Mouse (Mus musculus): Measurements from ENCODE around the gene Tmem62. TPM values are rescaled to one million over a fixed set of nuclear protein-coding genes. Genes with fewer than 3 reads are reported as not detected.
"Not testable (repeated sequence)": the region's sequence is repeated elsewhere in the genome, so short reads cannot be mapped to it uniquely, and the experiment has no call there.

Tmem62 gene
- polyA plus RNA-seq, 1 experiment from 2014 or later = 13.0 TPM

DNA sequence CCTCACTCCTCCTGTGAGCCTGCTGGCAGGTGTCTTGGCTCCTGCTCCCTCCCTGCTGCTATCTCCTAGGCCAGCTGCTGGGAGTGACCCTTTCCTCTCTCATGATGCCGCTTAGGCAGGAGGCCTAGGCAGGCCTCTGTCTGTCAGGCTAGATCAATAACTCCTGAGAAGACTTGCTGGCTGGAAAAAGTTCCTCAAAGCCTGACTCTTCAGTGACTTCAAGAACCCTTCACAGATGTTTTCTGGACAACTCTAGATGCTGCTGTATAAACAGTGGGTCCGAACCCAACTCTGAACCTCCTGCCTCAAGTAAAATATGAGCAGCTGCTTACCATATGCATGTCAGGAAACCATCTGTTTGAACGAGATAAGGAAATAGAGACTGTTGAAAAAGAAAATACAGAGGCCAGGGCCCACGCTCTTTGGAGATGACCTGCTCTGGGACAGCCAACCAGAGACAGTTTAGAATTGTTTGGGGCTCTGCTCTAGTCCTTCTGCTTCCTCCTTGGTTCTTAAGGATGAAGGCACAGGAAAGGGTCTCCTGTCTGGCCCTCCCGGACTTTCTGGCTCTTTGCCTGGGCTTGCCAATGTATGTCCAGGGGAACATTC lies 60.0 kb downstream of the Tmem62 start, which contains the start of gene Epb42:
Epb42 (minus strand) TSS at position 340 of the 609 bp plus-strand sequence.
- Histone ChIP-seq H3K4me2 (no peak within 1 kb of the TSS), H3K27ac (replicated peaks) (no peak within 1 kb of the TSS), H3K36me3 (no peaks in the 10 kb centered on the region), H3K9ac (no peak within 1 kb of the TSS), H3K9me3 (no peaks in the 10 kb centered on the region), H3K27me3 (no peaks in the 10 kb centered on the region), H3K4me3 (no peak within 1 kb of the TSS), H3K4me1 (replicated peaks) (no peaks in the 10 kb centered on the region)
- no peak for ATAC-seq (ENCODE audit: low read depth)
- 75% methylated on average over 5 of the region's 5 CpGs for WGBS

DNA sequence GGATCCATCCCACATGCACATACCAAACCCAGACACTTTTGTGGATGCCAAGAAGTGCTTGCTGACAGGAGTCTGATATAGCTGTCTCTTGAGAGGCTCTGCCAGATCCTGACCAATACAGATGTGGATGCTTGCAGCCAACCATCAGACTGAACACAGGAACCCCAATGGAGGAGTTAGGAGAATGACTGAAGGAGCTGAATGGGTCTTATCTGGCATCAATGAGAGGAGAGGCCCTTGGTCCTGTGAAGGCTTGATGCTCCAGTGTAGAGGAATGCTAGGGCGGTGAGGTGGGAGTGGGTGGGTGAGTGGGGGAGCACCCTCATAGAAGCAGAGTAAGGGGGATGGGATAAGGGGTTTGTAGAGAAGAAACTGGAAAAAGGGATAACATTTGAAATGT lies 62.0 kb downstream of the Tmem62 start:
- H3K4me3 ChIP-seq; H3K27ac ChIP-seq (replicated peaks); H3K36me3 ChIP-seq; H3K27me3 ChIP-seq; H3K4me2 ChIP-seq; H3K9me3 ChIP-seq; H3K4me1 ChIP-seq (replicated peaks); H3K9ac ChIP-seq; ATAC-seq (ENCODE audit: low read depth): not testable (repeated sequence)
- 100% methylated on average over 1 of the region's 1 CpGs for WGBS

DNA sequence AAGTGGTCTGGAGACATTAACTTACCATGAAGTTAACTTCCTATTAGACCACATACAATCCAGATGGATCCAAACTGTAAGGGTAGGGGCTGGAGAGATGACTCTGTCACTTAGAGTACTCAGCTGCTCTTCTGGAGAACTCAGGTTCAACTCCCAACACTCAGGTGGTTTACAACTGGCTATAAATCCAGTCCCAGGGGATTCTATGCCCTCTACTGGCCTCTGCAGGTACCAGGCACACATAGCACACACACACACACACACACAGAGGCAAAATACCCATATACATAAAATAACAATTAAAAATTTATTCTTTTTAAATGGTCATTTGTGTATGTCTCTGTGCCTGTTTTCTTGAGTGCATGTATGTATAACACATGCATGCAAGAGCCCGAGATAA lies 62.6 kb downstream of the Tmem62 start:
- no peaks in the 10 kb centered on the region for H3K4me1 ChIP-seq (replicated peaks)
- H3K36me3 ChIP-seq = no peaks in the 10 kb centered on the region
- H3K27ac ChIP-seq (replicated peaks) = no peak overlapping the region
- no peaks in the 10 kb centered on the region for H3K27me3 ChIP-seq
- H3K4me3 ChIP-seq = no peak overlapping the region
- no peak overlapping the region for H3K9ac ChIP-seq
- ATAC-seq (ENCODE audit: low read depth) = no peak
- H3K4me2 ChIP-seq = no peak overlapping the region
- 98% methylated on average over 1 of the region's 1 CpGs for WGBS
- H3K9me3 ChIP-seq = no peaks in the 10 kb centered on the region

GRCm38 (mm10) chr2:121041098-121041497 lies 64.3 kb downstream of the Tmem62 start:
- 53% methylated on average over 5 of the region's 5 CpGs for WGBS
- Histone ChIP-seq H3K9ac (no peak overlapping the region), H3K4me3 (no peak overlapping the region), H3K36me3 (no peaks in the 10 kb centered on the region), H3K4me2 (no peak overlapping the region), H3K4me1 (replicated peaks) (no peaks in the 10 kb centered on the region), H3K27ac (replicated peaks) (no peak overlapping the region), H3K9me3 (no peaks in the 10 kb centered on the region), H3K27me3 (no peaks in the 10 kb centered on the region)
- no peak for ATAC-seq (ENCODE audit: low read depth)

DNA sequence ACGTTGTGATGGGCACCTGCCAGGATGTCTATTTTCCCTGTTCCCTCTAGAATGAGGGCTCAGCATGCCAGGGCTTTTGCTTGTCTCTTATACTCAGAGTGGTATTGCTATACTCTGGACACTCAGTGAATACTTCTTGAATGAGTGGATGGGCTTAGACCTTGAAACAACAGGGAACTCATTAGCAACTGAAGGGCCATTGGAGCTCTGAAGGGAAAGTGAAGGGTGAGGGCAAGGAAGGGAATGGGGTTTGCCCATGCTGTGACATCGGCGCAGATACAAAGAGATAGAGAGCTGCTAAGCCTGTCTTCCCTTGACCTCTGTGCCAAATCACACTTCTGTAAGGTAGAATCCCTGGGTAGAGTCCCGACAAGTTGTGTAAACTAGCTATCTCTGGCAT lies 68.8 kb downstream of the Tmem62 start:
- H3K4me3 ChIP-seq = no peak overlapping the region
- no peak overlapping the region for H3K4me2 ChIP-seq
- no peak for ATAC-seq (ENCODE audit: low read depth)
- WGBS = 76% methylated on average over 4 of the region's 4 CpGs
- no peaks in the 10 kb centered on the region for H3K36me3 ChIP-seq
- no peaks in the 10 kb centered on the region for H3K9me3 ChIP-seq
- H3K27ac ChIP-seq (replicated peaks) = no peak overlapping the region
- no peaks in the 10 kb centered on the region for H3K27me3 ChIP-seq
- no peak overlapping the region for H3K9ac ChIP-seq
- H3K4me1 ChIP-seq (replicated peaks) = no peaks in the 10 kb centered on the region

- no peak for ATAC-seq (ENCODE audit: low read depth)
- H3K9me3 ChIP-seq = no peaks in the 10 kb centered on the region
- WGBS = 95% methylated on average over 5 of the region's 5 CpGs
- H3K4me1 ChIP-seq (replicated peaks) = no peaks in the 10 kb centered on the region
- no peak overlapping the region for H3K4me2 ChIP-seq
- no peak overlapping the region for H3K9ac ChIP-seq
- no peaks in the 10 kb centered on the region for H3K27me3 ChIP-seq
- H3K36me3 ChIP-seq = no peaks in the 10 kb centered on the region
- H3K27ac ChIP-seq (replicated peaks) = no peak overlapping the region
- H3K4me3 ChIP-seq = no peak overlapping the region
Observed at GRCm38 (mm10) chr2:121052176-121052575, 75.4 kb downstream of the Tmem62 start.

GRCm38 (mm10) chr2:121054060-121054459 lies 77.2 kb downstream of the Tmem62 start:
- WGBS = 86% methylated on average over 2 of the region's 2 CpGs
- Histone ChIP-seq H3K9me3 (no peaks in the 10 kb centered on the region), H3K4me3 (no peak overlapping the region), H3K36me3 (no peaks in the 10 kb centered on the region), H3K27ac (replicated peaks) (no peak overlapping the region), H3K9ac (no peak overlapping the region), H3K27me3 (no peaks in the 10 kb centered on the region), H3K4me1 (replicated peaks) (no peaks in the 10 kb centered on the region), H3K4me2 (no peak overlapping the region)
- no peak for ATAC-seq (ENCODE audit: low read depth)

DNA sequence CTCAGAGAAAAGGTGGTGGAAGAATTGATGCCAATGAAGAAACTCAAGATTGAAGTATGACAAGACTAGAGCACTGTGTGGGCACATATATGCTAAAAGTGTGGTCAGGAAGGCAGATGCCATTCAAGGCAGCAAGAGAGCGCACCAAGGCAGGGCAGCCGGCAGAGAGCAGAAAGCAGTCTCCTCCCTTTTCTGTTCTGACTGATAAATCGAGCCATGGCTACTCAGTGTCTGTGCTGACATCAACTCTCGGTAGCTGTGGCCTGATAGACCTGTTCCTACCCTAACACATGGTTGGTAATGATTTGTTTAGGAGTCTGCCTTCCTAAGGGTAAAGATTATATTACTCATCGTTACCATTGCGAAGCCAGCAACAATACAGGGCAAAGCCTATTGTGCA lies 79.1 kb downstream of the Tmem62 start:
- H3K4me1 ChIP-seq (replicated peaks) = no peaks in the 10 kb centered on the region
- H3K4me3 ChIP-seq = no peak overlapping the region
- no peak overlapping the region for H3K4me2 ChIP-seq
- no peak overlapping the region for H3K27ac ChIP-seq (replicated peaks)
- no peak for ATAC-seq (ENCODE audit: low read depth)
- 89% methylated on average over 6 of the region's 6 CpGs for WGBS
- no peaks in the 10 kb centered on the region for H3K36me3 ChIP-seq
- H3K9ac ChIP-seq = no peak overlapping the region
- no peaks in the 10 kb centered on the region for H3K27me3 ChIP-seq
- H3K9me3 ChIP-seq = no peaks in the 10 kb centered on the region

Small RNA genes within 50 kb of the gene (microRNA-seq; reads per million reads assigned to microRNA genes)
- not detected for gene Gm44325

Other genes with a start within 250 kb of the Tmem62 start
- gene Cdan1, start 126.9 kb upstream of the Tmem62 start, polyA plus RNA-seq (2015; fragmentation: Nextera tagmentation; extraction: Ambion mirVana) = 5.7 and 7.2 TPM in 2 replicates
- gene Ttbk2, start 126.4 kb upstream of the Tmem62 start, polyA plus RNA-seq (2015; fragmentation: Nextera tagmentation; extraction: Ambion mirVana) = 11.6 and 12.3 TPM in 2 replicates
- gene Ubr1, start 6.3 kb upstream of the Tmem62 start, polyA plus RNA-seq (2015; fragmentation: Nextera tagmentation; extraction: Ambion mirVana) = 32.6 and 33.6 TPM in 2 replicates
- 76.9 and 83.6 TPM in 2 replicates for gene Ccndbp1, start 31.4 kb downstream of the Tmem62 start, polyA plus RNA-seq (2015; fragmentation: Nextera tagmentation; extraction: Ambion mirVana)
- 0.99 and 1.0 TPM in 2 replicates for gene Epb42, start 60.1 kb downstream of the Tmem62 start, polyA plus RNA-seq (2015; fragmentation: Nextera tagmentation; extraction: Ambion mirVana)
- gene Tgm5, start 108.8 kb downstream of the Tmem62 start, polyA plus RNA-seq (2015; fragmentation: Nextera tagmentation; extraction: Ambion mirVana) = 0.33 and 0.68 TPM in 2 replicates
- 0.08 TPM in 1 of 2 replicates, not detected in the other for gene Tgm7, start 132.8 kb downstream of the Tmem62 start, polyA plus RNA-seq (2015; fragmentation: Nextera tagmentation; extraction: Ambion mirVana)
- 33.3 and 35.8 TPM in 2 replicates for gene Adal, start 163.4 kb downstream of the Tmem62 start, polyA plus RNA-seq (2015; fragmentation: Nextera tagmentation; extraction: Ambion mirVana)
- 18.3 and 21.2 TPM in 2 replicates for gene Lcmt2, start 163.6 kb downstream of the Tmem62 start, polyA plus RNA-seq (2015; fragmentation: Nextera tagmentation; extraction: Ambion mirVana)
- 49.6 and 57.0 TPM in 2 replicates for gene Tubgcp4, start 193.6 kb downstream of the Tmem62 start, polyA plus RNA-seq (2015; fragmentation: Nextera tagmentation; extraction: Ambion mirVana)
- 8.4 and 8.8 TPM in 2 replicates for gene Zscan29, start 194.1 kb downstream of the Tmem62 start, polyA plus RNA-seq (2015; fragmentation: Nextera tagmentation; extraction: Ambion mirVana)